Mouse (Mus musculus): Measurements from ENCODE around the gene Gpc6.

Gene Gpc6

DNA sequence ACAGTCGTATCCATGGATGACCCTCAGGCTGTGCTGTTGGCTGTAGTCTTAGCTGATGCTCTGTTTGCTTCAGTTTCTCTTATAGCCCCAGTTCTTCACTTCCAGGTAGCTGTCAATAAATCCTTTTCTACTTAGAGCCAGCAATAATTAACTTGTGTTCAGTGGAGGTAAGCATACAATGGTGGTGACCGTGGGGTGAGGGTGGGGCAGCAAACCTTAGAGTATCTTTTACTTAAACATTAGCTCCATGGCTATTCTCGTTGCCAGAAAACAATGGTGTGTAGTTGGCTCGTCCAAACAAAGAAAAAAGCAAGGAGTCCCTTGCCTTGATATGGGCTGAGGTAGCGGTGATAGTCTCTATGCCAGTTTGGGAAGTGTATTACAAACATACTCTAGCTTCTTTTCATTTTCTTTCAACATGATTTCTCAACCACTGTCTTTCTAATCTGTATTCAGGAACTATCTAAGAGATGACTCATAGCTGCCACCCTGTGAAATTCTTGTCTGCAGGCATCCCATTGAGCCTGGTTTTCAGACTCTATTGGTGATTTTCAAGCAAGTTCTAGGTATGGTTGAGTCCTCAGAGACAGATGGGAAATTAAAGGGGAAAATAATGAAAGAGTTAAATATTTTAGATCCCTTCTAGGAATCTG, 22.9 kb downstream of the Gpc6 start:
- WGBS = 84% methylated on average over 5 of the region's 5 CpGs

DNA sequence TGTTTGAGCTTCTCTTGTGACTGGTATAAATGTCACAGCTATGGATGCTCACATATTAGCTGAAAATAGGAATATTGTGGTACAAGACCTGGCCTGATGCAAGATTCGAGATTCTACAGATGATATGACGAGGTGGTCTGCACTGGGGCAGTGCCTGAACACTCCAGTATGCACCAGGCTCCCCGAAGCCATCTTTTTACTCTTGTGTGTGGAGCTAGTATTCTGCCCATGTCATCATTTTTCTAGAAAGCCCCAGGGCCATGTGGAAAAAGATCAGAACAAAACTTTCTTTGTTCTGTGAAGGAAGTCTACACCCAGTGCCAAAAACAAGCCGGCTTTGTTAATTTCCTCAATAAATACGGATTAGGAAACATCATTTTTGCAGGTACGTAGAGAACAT, 39.7 kb downstream of the Gpc6 start:
- 60% methylated on average over 6 of the region's 6 CpGs for WGBS

DNA sequence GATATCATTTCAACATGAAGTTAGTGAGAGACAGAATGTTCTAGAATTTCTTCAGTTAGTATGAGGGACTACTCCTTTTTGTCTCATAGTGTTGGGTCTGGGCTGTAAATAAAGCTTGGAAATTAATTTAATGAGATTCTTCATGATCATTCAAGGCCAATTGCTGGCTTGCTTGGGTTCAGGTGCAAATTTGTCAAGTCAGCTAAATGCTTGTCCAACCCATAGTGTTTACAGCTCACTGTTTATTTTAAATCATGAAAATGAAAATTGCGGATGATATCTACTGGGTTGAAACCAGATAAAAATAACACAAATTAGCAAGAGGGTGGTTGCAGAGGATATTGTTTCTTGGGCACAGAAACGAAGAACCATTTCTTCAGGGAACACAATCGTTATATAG, 49.6 kb downstream of the Gpc6 start:
- WGBS = 72% methylated on average over 3 of the region's 3 CpGs

DNA sequence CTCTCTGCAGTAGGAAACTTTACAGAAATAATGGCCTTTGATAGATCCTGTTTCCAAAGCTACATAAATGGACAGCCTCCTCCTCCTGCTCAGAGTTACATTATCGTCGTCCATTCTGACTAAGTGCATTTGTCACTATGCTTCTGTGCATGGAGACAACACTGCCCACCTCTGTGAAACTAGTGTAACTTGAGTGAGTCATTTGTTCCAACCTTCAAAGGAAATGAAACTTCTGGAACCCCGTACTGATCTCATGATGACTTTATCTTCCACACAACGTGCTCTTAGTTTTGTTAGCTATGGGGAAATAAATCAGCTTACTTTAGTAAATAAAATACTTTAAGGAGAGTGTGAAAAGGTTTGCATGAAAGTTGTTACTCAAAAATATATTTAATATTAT, 50.1 kb downstream of the Gpc6 start:
- 48% methylated on average over 4 of the region's 4 CpGs for WGBS

DNA sequence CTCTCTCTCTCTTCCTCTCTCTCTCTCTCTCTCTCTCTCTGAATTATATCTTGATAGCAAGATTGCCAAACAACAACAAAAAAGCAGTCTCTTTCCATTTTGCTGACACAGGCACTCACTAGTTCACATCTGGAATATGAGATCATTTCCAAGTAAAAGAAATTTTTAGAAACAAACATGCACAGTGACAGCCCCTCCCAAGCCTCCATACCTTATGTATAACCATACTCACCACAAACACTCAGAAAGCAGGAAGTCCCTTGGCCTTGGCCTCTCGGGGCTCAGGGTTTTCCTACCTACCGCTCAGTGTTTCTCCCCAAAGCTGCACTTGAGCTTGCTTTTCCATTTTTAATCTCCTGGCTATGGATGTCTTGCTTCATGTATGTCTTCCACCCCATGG, 52.1 kb downstream of the Gpc6 start:
- WGBS = 83% methylated on average over 2 of the region's 2 CpGs

DNA sequence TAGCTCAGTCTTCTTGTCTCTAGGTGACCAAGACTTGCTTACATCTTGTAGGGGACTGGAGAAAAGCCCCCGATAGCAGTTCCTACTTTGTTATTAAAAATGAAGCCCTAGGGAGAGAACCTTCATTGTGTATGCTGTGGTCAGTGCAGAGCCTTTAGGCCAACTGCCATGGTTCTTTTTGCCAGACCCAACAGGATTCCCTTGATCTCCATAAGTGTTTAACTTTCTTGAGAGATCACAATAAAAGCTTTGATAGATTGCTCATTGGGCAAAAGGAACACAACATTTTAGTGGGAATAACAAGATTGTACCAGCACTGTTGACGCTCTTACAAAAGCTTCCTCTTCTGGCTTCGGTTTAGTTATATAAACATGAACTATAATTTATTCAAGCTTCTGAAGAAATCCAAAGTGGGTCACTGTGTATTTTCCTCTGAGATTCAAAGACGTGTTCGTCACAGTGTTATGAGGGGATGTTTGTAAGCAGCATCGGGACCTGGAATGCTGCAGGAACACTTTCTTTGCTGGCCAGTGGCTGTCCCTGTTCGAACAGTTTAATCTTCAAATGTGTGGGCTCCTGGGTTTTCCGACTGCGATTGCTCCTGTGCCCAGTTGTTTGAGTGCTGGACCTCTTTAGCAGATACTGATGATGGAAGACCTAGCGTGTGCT, 54.7 kb downstream of the Gpc6 start:
- 37% methylated on average over 10 of the region's 10 CpGs for WGBS

DNA sequence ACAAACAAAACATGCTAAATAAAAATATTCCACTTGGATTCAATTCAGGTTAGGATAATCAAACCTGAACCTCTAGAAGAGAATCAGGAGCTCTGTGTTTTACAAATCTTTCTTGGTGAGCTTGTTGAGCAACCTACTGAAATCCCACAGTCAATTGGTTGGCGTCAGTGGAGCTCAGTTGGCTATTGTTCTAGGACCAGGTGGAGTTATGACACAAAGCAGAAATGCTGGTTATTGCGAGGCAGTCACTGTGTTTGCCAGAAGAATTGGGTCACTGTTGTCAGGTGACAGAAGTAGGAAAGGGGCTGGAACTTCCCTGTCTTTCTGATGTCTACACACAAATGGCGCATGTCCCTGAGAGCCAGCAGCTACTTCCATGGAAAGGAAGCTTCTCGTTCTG, 56.6 kb downstream of the Gpc6 start:
- WGBS = 76% methylated on average over 4 of the region's 4 CpGs

DNA sequence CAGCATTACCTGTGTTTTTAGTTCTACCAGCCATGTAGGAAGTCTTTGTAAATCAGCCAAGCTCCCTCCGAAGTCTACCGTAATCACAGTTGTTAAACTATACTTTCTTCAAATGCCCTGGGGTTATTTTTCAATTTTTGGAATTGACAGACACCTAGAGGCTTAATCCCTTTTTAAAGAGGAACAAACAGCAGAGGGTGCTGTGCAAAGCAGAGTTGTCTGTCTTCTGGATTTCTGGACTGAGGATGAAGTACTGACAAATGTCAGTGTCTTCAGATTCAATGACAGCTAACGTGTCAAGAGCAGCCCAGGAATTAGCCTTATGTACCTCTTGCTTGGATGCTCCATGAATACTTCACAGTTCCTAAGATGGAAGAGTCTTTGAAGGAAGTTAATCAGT, 62.2 kb downstream of the Gpc6 start:
- 75% methylated on average over 3 of the region's 3 CpGs for WGBS

DNA sequence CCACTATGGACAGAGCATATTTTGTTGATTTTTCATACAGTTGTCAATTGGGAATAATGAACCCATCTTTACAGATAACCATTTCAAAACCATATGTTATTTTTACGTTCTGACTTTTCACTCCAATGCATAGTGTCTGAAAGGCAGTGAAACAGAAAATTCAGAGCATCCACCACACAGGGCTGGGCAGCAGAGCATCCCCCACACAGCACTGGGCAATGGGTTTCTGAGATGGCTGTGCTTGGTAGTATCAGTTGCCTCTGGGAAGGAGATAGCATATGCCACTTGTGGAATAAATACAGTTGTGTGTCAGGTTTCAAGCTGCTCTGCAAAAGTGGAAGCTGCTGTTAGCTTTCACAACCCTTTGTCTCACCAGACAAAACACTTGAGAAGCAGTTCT, 75.3 kb downstream of the Gpc6 start:
- WGBS = 76% methylated on average over 1 of the region's 1 CpGs

DNA sequence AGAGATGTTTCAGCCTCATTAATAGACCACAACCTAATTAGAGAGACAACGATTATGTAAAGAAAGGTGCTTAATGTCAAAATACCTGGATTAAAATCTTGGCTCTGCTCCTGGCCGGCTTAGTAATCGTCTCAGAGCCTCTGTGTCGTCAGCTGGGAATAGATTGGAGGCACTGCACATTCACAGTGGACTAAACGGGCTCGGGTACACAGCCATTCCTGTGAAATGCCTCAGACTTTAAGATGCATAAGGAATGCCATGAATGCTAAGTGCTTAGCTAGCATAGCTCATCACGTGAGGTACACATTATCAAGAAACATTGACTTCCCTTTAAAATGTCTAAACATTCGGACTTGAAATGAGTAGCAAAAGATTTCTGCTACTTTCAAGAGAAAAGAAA, 77.2 kb downstream of the Gpc6 start:
- WGBS = 45% methylated on average over 8 of the region's 8 CpGs

DNA sequence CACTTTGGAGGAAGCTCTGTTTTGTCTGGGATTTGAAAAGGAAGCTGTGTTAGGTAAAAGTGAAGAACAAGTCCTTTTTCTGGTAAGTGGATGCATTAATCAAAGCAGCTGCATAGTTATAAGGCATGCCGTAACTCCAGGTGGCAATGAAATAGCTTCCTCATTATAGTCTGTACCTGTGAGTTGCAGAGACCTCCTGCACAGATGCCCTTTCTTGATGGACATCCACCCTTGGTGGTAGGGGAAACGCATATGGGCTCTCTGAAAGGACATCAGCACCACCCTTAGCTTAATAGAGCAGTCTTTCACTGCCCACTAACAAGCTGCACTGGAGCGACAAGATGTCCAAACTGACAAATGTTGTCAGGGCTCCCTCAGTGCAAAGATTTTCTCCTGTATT, 83.7 kb downstream of the Gpc6 start:
- 76% methylated on average over 3 of the region's 3 CpGs for WGBS

DNA sequence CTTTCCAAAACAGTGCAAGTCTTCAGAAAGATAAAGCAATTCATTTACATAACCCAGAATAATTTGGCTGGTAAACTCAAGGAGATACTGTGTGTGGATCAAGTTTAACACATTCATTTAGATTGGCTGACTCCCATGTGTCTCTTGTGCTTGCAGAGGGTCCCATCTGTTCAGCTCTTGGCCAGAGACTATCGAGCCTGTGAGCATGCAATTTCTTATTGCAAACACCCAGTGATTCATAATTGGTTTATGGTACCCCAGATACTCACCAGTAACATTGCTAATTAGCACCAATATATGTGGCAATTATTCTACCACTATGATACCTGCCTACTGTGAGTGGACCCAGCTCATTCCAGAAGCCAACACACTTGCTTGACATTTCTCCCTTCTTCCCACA, 87.9 kb downstream of the Gpc6 start:
- WGBS = 49% methylated on average over 1 of the region's 1 CpGs

DNA sequence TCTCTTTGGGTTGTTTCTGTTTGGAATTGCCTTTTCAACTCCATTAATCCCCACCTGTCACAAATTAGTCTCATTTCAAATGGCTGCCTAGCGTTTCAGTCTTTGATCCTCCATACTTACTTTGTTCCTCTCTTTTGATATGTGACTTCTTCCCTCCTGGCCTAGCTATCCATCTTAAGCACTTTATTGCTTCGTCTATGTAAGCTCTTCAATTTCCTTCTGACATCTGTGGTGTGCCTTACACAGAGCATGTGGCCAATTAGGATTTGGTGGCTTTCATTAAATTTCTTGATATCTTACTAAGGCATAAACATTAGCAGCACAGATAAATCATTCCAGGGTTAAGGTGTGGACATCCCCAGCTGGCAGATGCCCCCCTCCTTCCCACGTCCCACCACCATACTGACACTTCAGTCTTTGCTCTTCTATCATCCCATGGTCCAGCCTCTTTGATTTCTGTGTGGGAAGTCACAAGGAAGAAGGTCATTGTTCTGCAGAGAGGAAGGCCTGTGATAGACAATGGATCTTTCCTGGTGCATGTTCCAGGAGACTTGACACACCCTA, 88.5 kb downstream of the Gpc6 start:
- WGBS = 75% methylated on average over 3 of the region's 3 CpGs

DNA sequence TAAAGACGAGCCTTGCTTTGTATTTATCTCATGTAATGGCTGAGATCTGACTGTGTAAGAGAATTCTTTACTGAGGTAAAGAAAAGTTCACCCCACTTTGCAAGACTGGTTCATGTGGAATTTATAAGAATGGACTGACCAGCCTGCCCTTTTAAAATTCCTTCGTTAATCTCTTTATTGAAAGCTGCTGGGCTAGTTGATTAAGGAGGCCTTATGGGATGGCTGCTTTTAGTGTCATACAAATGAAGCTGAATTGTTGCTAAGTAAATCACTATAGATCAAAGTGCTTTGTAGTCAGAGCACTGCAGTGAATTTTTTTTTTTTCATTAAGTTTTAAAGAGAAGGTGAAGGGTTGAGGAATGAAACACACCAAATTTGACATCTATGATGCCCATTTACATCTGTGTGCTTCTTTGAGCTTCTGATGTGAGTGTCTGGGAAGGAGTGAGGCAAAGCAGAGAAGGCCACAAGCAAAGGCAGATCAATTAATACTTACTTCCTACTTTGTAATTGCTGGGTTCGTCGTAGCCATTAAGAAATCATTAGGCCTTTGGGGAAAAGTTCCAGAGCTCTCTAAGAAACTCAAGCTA, 90.3 kb downstream of the Gpc6 start:
- 69% methylated on average over 4 of the region's 4 CpGs for WGBS

DNA sequence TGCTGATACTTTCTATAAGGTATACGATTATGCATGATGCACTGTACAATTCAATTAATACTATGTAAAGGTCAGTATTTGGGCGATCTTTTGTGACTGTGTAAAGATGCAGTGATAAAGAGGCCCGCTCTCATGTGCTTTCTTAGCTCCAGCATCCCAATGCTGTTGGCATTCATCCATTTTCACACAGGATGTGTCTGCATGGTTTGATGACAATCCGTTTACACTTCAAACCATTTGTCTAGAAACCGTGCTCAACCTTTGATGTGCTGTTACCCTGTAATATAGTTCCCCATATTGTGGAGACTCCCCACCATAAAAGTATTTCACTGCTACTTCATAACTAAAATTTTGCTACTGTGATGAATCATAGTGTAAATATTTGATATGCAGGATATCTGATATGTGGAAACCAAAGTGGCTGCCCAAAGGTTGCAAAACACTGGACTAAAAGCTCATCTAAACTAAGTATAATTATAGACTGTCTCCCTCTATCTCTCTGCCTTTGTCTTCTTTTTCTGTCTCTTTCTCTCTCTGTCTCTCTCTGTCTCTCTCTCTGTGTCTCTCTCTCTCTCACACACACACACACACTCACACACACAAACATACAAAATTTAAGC, 97.2 kb downstream of the Gpc6 start:
- 71% methylated on average over 5 of the region's 5 CpGs for WGBS

DNA sequence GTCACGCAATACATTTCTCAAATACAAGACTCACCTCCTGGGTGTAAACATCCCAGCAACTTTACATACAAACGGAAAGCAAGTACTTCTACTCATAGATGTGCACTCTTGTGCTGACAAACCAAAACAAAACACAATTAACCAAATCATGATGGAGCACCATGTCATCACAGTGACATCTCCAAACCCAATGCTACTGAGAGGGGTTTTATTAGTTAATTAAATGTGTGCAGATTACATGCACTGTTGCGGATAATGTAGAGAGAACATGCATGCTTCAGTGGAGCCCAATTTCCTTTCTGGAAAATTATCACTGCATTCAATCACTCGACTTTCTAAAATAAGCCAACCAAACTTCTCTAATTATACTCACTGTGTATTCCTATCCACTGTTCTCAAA, 109.0 kb downstream of the Gpc6 start:
- WGBS = 69% methylated on average over 4 of the region's 4 CpGs

DNA sequence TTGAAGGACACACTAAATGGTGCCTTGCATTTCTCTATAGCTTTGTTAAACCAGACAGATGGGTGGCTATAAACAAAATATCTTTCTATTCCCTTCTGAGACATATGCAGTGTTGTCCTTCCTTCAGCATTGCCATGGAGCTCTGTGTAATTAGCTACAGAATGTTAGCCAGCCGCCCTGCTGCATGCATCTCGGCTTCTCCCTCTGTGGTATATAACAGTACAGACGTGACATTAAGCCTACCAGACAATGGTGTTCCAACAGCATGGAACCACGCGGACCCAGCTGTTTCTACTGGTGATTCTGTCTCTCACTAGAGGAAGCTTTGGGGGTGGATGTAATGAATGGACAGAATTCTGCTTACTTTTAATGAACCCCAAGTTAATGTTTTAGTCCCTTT, 115.9 kb downstream of the Gpc6 start:
- WGBS = 53% methylated on average over 5 of the region's 5 CpGs

DNA sequence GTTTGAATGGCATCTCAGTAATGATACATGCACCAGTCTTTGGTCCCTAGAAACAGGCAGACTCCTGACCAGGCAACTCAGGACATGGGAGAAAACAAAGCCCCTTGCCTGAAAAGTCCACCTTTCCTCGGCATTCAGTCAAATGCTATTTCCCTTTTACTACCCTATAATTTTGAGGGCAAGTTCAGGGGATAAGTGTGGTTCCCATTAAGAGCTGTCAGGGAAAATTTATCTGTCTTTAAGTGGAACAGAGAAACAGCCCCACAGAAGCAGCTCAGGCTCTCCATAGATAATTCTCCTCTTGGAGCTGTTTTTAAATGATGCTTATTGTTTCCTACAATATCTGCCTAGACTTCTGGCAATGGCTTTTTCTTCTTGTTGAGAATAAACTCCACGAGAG, 123.8 kb downstream of the Gpc6 start:
- WGBS = 69% methylated on average over 2 of the region's 2 CpGs

DNA sequence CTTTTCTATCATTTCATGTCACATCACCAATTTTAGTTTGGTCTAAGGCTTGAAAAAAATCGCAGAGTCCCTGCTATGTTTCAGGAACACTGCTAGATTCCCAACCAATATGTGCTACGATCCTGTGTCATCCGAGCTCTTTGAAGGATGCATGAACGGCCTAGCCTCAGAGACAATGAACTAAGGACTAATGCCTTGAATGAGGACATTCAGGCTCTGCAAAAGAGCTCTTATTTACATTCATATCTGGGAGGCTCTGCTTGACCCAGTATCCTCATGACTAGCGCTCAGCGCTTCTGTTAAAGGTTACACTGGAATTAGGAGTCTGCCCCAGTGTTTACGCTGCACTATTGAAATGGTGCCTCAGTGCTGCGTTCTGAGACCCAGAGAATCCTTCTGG, 125.8 kb downstream of the Gpc6 start:
- WGBS = 81% methylated on average over 8 of the region's 8 CpGs

DNA sequence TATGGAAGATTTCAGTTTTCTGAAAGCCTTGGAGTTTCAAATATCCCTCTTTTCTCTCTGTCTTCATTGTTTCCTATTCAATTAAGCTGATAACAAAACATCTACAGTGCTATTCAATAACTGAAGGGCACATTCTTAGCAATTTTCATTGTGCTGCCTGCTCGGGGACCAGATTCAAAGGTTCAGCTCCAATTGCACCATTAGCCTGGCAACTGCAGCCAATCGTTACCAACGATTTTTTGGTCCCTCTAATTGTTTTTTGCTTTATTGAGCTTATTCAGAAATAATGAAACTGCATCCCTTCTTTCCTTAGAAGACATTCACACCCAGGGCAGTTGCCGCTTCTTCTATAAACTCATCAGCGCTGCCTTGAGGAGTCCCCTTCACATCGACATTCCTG, 128.2 kb downstream of the Gpc6 start:
- WGBS = 63% methylated on average over 6 of the region's 6 CpGs

DNA sequence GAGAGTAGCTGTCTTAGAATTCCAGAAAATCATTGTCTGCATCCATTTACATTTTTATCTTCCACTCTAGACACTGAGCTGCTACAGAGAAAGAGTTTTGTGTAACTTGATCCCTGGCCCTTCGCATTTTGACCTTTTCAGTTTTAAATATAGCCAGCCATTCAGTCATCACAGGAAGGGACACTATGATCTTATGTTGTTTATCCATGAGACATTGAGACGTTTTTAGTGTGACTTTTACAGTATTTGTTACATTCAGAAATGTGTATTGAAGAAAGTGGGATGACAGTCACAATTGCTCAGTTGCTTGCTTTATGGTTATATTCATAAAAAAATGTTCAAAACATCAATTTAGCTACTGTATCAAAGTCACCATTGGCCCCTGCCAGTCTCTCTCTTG, 130.0 kb downstream of the Gpc6 start:
- 65% methylated on average over 2 of the region's 2 CpGs for whole genome bisulfite sequencing

DNA sequence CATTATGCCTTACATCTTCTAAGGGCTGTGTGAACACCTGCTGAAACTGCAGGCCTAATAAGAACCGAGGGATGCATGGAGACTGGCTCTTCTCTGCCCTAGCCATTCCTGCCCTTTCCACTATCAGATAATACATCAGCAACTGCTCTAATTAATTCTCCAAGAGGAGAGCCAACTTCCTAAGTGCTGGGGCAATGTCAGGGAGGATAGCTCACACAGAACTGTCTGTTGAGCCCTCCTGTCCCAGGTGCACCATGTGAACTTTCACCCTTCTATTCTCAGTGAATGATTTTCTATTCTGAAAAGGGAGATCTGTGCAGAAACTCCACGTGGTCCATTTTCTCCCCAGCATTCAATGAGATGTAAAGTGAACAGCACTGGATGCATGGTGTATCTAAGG, 136.0 kb downstream of the Gpc6 start:
- WGBS = 56% methylated on average over 2 of the region's 2 CpGs

DNA sequence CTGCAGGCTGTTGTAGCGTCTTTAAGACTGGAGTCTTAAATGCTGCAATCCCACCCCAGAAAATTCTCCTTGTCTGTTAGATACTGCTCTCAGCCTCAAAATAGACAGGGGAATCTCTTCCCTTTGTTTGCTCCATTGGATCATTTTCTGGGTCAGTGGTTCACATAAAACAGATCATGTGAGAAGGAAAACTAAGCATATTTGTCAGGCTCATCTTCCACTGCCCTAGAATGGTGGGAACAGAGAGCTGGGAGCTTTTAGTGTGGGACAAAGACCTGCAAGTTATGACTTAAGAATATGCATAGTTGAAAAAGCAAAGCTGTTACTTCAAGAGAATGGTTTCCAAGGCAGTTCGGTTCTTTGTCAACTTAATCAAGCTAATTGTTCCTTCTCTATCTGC, 136.4 kb downstream of the Gpc6 start:
- WGBS = 76% methylated on average over 2 of the region's 2 CpGs
